Mouse (Mus musculus): Measurements from ENCODE around the gene Rhbdd1. TPM values are rescaled to one million over a fixed set of nuclear protein-coding genes. Genes with fewer than 3 reads are reported as not detected.

Gene Rhbdd1
- total RNA-seq, 2 experiments from 2014 or later, result 10.7 to 11.6 TPM

- intact Hi-C loops (cut with DNase I), result no loop called here
- peak; percentile 30 to 35 for DNase-seq
Observed at GRCm38 (mm10) chr1:82412085-82412484, 95.8 kb downstream of the Rhbdd1 start.

- intact Hi-C loops (cut with DNase I), result no loop called here
Observed at GRCm38 (mm10) chr1:82414434-82415045, 98.3 kb downstream of the Rhbdd1 start.

GRCm38 (mm10) chr1:82415641-82416040 lies 99.4 kb downstream of the Rhbdd1 start:
- intact Hi-C loops (cut with DNase I), result no loop called here

More at GRCm38 (mm10) chr1:82414434-82415045, 98.3 kb downstream of the Rhbdd1 start:
- DNase-seq, result no peak

GRCm38 (mm10) chr1:82427729-82428128 lies 111.5 kb downstream of the Rhbdd1 start:
- no peak for DNase-seq
- intact Hi-C loops (cut with DNase I), result no loop called here

More at GRCm38 (mm10) chr1:82415641-82416040, 99.4 kb downstream of the Rhbdd1 start:
- no peak for DNase-seq

GRCm38 (mm10) chr1:82429061-82429460 lies 112.8 kb downstream of the Rhbdd1 start:
- intact Hi-C loops (cut with DNase I), result no loop called here
- peak; percentile 30 to 41 for DNase-seq

- DNase-seq, result peak; percentile 81 to 82
- intact Hi-C loops (cut with DNase I), result loop anchor here (5.0 to 10.0 kb wide), 4 partner anchors 116 to 916 kb away; partner anchors contain the start of genes Irs1 and Rhbdd1
Observed at GRCm38 (mm10) chr1:82432919-82433648, 116.8 kb downstream of the Rhbdd1 start.

- intact Hi-C loops (cut with DNase I), result loop anchor here (5.0 to 10.0 kb wide), 4 partner anchors 116 to 916 kb away; partner anchors contain the start of genes Irs1 and Rhbdd1
- DNase-seq, result no peak
Observed at GRCm38 (mm10) chr1:82433649-82434005, 117.4 kb downstream of the Rhbdd1 start.

- intact Hi-C loops (cut with DNase I), result loop anchor here (2.0 to 10.0 kb wide), 2 partner anchors 752 to 1120 kb away; no protein-coding TSS in a partner anchor
- no peak for DNase-seq
Observed at GRCm38 (mm10) chr1:82437273-82437672, 121.0 kb downstream of the Rhbdd1 start.

- intact Hi-C loops (cut with DNase I), result no loop called here
- DNase-seq, result peak; percentile 63 to 64
Observed at GRCm38 (mm10) chr1:82440123-82440522, 123.9 kb downstream of the Rhbdd1 start.

- intact Hi-C loops (cut with DNase I), result no loop called here
- no peak for DNase-seq
Observed at GRCm38 (mm10) chr1:82443517-82443916, 127.3 kb downstream of the Rhbdd1 start.

GRCm38 (mm10) chr1:82446049-82446448 lies 129.8 kb downstream of the Rhbdd1 start:
- intact Hi-C loops (cut with DNase I), result no loop called here
- DNase-seq, result peak; percentile 75 to 77

GRCm38 (mm10) chr1:82449851-82450250 lies 133.6 kb downstream of the Rhbdd1 start:
- peak; percentile 46 to 56 for DNase-seq
- intact Hi-C loops (cut with DNase I), result no loop called here

- DNase-seq, result no peak
- intact Hi-C loops (cut with DNase I), result no loop called here
Observed at GRCm38 (mm10) chr1:82451927-82452651, 135.8 kb downstream of the Rhbdd1 start.

GRCm38 (mm10) chr1:82454031-82454430 lies 137.8 kb downstream of the Rhbdd1 start:
- DNase-seq, result no peak
- intact Hi-C loops (cut with DNase I), result no loop called here

GRCm38 (mm10) chr1:82459350-82459749 lies 143.1 kb downstream of the Rhbdd1 start:
- intact Hi-C loops (cut with DNase I), result no loop called here
- no peak for DNase-seq

- DNase-seq, result no peak
- intact Hi-C loops (cut with DNase I), result no loop called here
Observed at GRCm38 (mm10) chr1:82459926-82460325, 143.7 kb downstream of the Rhbdd1 start.

GRCm38 (mm10) chr1:82461041-82461440 lies 144.8 kb downstream of the Rhbdd1 start:
- peak; percentile 39 to 65 for DNase-seq
- intact Hi-C loops (cut with DNase I), result no loop called here

GRCm38 (mm10) chr1:82465321-82465853 lies 149.1 kb downstream of the Rhbdd1 start:
- no peak for DNase-seq
- intact Hi-C loops (cut with DNase I), result no loop called here

GRCm38 (mm10) chr1:82468872-82469271 lies 152.6 kb downstream of the Rhbdd1 start:
- intact Hi-C loops (cut with DNase I), result no loop called here
- DNase-seq, result no peak

GRCm38 (mm10) chr1:82470516-82471225 lies 154.4 kb downstream of the Rhbdd1 start:
- intact Hi-C loops (cut with DNase I), result no loop called here
- no peak for DNase-seq

All from heart, postnatal 10 days (tissue).